Mouse (Mus musculus): ENCODE measurements around the gene Kbtbd7. TPM values are rescaled to one million over a fixed set of nuclear protein-coding genes. Genes with fewer than 3 reads are reported as not detected.

The Kbtbd7 gene
- polyA plus RNA-seq, 1 experiment from 2014 or later: 21.3 TPM

- H3K4me2 ChIP-seq: no peak overlapping the region
- H3K27me3 ChIP-seq (replicated peaks): no peaks in the 10 kb centered on the region
- ATAC-seq (replicated peaks): no peak
- no peaks in the 10 kb centered on the region for H3K4me1 ChIP-seq
- H3K27ac ChIP-seq: no peak overlapping the region
- H3K9ac ChIP-seq: no peak overlapping the region
- H3K4me3 ChIP-seq: no peak overlapping the region
- H3K9me3 ChIP-seq: no peaks in the 10 kb centered on the region
- H3K36me3 ChIP-seq (replicated peaks): peaks cover 33% of the 10 kb centered on the region
- 95% methylated on average over 4 of the region's 4 CpGs for WGBS
Measured at GRCm38 (mm10) chr14:79460988-79461387, 34.7 kb downstream of the Kbtbd7 start.

- ATAC-seq (replicated peaks): no peak
- H3K4me1 ChIP-seq: no peaks in the 10 kb centered on the region
- no peak overlapping the region for H3K4me2 ChIP-seq
- H3K27me3 ChIP-seq (replicated peaks): no peaks in the 10 kb centered on the region
- H3K4me3 ChIP-seq: no peak overlapping the region
- no peak overlapping the region for H3K27ac ChIP-seq
- H3K9me3 ChIP-seq: no peaks in the 10 kb centered on the region
- 89% methylated on average over 1 of the region's 1 CpGs for WGBS
- H3K36me3 ChIP-seq (replicated peaks): peaks cover 53% of the 10 kb centered on the region
- no peak overlapping the region for H3K9ac ChIP-seq
Measured at GRCm38 (mm10) chr14:79465623-79466022, 39.3 kb downstream of the Kbtbd7 start.

GRCm38 (mm10) chr14:79467621-79468020, 41.3 kb downstream of the Kbtbd7 start:
- H3K4me3 ChIP-seq: no peak overlapping the region
- WGBS: 31% methylated on average over 3 of the region's 3 CpGs
- no peak overlapping the region for H3K9ac ChIP-seq
- H3K9me3 ChIP-seq: no peaks in the 10 kb centered on the region
- no peak for ATAC-seq (replicated peaks)
- H3K27ac ChIP-seq: no peak overlapping the region
- no peak overlapping the region for H3K4me2 ChIP-seq
- H3K36me3 ChIP-seq (replicated peaks): peaks cover 58% of the 10 kb centered on the region
- H3K27me3 ChIP-seq (replicated peaks): no peaks in the 10 kb centered on the region
- no peaks in the 10 kb centered on the region for H3K4me1 ChIP-seq

GRCm38 (mm10) chr14:79473384-79473783, 47.1 kb downstream of the Kbtbd7 start:
- WGBS: 93% methylated on average over 2 of the region's 2 CpGs
- Histone ChIP-seq H3K4me3 (no peak overlapping the region), H3K9ac (no peak overlapping the region), H3K36me3 (replicated peaks) (peaks cover 49% of the 10 kb centered on the region), H3K4me2 (no peak overlapping the region), H3K27ac (no peak overlapping the region), H3K27me3 (replicated peaks) (no peaks in the 10 kb centered on the region), H3K4me1 (0 out of 2 replicates have a peak, but pooled peaks cover 4% of the 10 kb centered on the region), H3K9me3 (no peaks in the 10 kb centered on the region)
- no peak for ATAC-seq (replicated peaks)

Other genes starting within 250 kb of the Kbtbd7 start
- gene Zfp957, start 179.1 kb upstream of the Kbtbd7 start, polyA plus RNA-seq (2015; fragmentation: Nextera tagmentation; extraction: Ambion mirVana): 0.06 TPM in 1 of 2 replicates, not detected in the other
- gene Rgcc, start 124.9 kb upstream of the Kbtbd7 start, polyA plus RNA-seq (2015; fragmentation: Nextera tagmentation; extraction: Ambion mirVana): 21.4 and 33.6 TPM in 2 replicates
- 20.2 and 22.8 TPM in 2 replicates for gene Naa16, start 35.7 kb upstream of the Kbtbd7 start, polyA plus RNA-seq (2015; fragmentation: Nextera tagmentation; extraction: Ambion mirVana)
- gene Mtrf1, start 28.7 kb upstream of the Kbtbd7 start, polyA plus RNA-seq (2015; fragmentation: Nextera tagmentation; extraction: Ambion mirVana): 10.8 and 11.2 TPM in 2 replicates
- 1.7 and 1.9 TPM in 2 replicates for gene Kbtbd6, start 25.3 kb downstream of the Kbtbd7 start, polyA plus RNA-seq (2015; fragmentation: Nextera tagmentation; extraction: Ambion mirVana)
- 3.0 and 3.6 TPM in 2 replicates for gene Elf1, start 54.7 kb downstream of the Kbtbd7 start, polyA plus RNA-seq (2015; fragmentation: Nextera tagmentation; extraction: Ambion mirVana)
- gene Wbp4, start 55.0 kb downstream of the Kbtbd7 start, polyA plus RNA-seq (2015; fragmentation: Nextera tagmentation; extraction: Ambion mirVana): 42.7 and 43.4 TPM in 2 replicates
- 100 and 108 TPM in 2 replicates for gene Sugt1, start 161.2 kb downstream of the Kbtbd7 start, polyA plus RNA-seq (2015; fragmentation: Nextera tagmentation; extraction: Ambion mirVana)
- gene Cnmd, start 235.7 kb downstream of the Kbtbd7 start, polyA plus RNA-seq (2015; fragmentation: Nextera tagmentation; extraction: Ambion mirVana): 1.9 and 2.1 TPM in 2 replicates